37 mouse cellular contexts compared by ENCODE assay signal in genomic region chr5:31071821-31072220, GRCm38 (mm10). TPM values are rescaled to one million over a fixed set of nuclear protein-coding genes. Genes with fewer than 3 reads are reported as not detected.
"Had no signal": no experiment of that assay in that cellular context is flagged by ENCODE, and none has a peak within 500 bp of the region (broad histone marks: within the 10 kb centered on the region; RNA-seq: fewer than 3 reads in every experiment).

No protein-coding gene starts in this region.

- H3K27me3 ChIP-seq: limb, embryonic 12.5 days; limb, embryonic 13.5 days; limb, embryonic 15.5 days; liver, embryonic 12.5 days; liver, embryonic 13.5 days; liver, embryonic 15.5 days; lung, embryonic 15.5 days; megakaryocyte, embryonic 14.5 days; midbrain, embryonic 12.5 days; midbrain, embryonic 13.5 days; midbrain, embryonic 15.5 days had no signal

- H3K4me3 ChIP-seq: limb, embryonic 10.5 days; limb, embryonic 12.5 days; limb, embryonic 13.5 days; limb, embryonic 15.5 days; liver, embryonic 12.5 days; liver, embryonic 13.5 days; liver, embryonic 15.5 days; lung, embryonic 15.5 days; megakaryocyte, embryonic 14.5 days; midbrain, embryonic 10.5 days; midbrain, embryonic 12.5 days; midbrain, embryonic 13.5 days; midbrain, embryonic 15.5 days; myocyte had no signal

- H3K9me3 ChIP-seq: limb, embryonic 10.5 days; limb, embryonic 12.5 days; limb, embryonic 13.5 days; limb, embryonic 15.5 days; liver, embryonic 12.5 days; liver, embryonic 13.5 days; liver, embryonic 15.5 days; lung, embryonic 15.5 days; megakaryocyte, embryonic 14.5 days; midbrain, embryonic 10.5 days; midbrain, embryonic 12.5 days; midbrain, embryonic 13.5 days; midbrain, embryonic 15.5 days had no signal

- DNase-seq: left cerebral cortex, postnatal 4 days; liver; liver, embryonic 13.5 days; lung, adult 18-20 months; lung, adult 2 months; lung, embryonic 14.5 days; lung, postnatal 10 days; lung, postnatal 14 days; lung, postnatal 36 days; lung, postnatal 4 days; midbrain, embryonic 14.5 days had no signal

- ATAC-seq: liver, embryonic 12.5 days; liver, postnatal 0 days; lung, postnatal 0 days; midbrain, embryonic 13.5 days; midbrain, embryonic 15.5 days; midbrain, embryonic 16.5 days had no signal

- H3K27ac ChIP-seq: limb, embryonic 10.5 days; limb, embryonic 12.5 days; limb, embryonic 13.5 days; limb, embryonic 15.5 days; liver, embryonic 12.5 days; liver, embryonic 13.5 days; liver, embryonic 14.5 days; liver, embryonic 15.5 days; lung, embryonic 15.5 days; macrophage; midbrain, embryonic 10.5 days; midbrain, embryonic 12.5 days; midbrain, embryonic 13.5 days; midbrain, embryonic 15.5 days had no signal

- H3K4me1 ChIP-seq: limb, embryonic 10.5 days; limb, embryonic 12.5 days; limb, embryonic 13.5 days; limb, embryonic 15.5 days; liver, embryonic 12.5 days; liver, embryonic 13.5 days; liver, embryonic 15.5 days; lung, embryonic 15.5 days; megakaryocyte, embryonic 14.5 days; midbrain, embryonic 10.5 days; midbrain, embryonic 12.5 days; midbrain, embryonic 13.5 days; midbrain, embryonic 15.5 days had no signal

RNA-seq across cellular contexts. Expression of gene Dnajc5g, which starts 34.3 kb away (rescaled TPM):
- polyA plus RNA-seq: limb, embryonic 10.5 days; limb, embryonic 11.5 days; limb, embryonic 12.5 days; limb, embryonic 13.5 days; limb, embryonic 14.5 days; limb, embryonic 15.5 days; liver, adult 2 months; liver, embryonic 11.5 days; liver, embryonic 12.5 days; liver, embryonic 13.5 days; liver, embryonic 14.5 days; liver, embryonic 15.5 days; liver, embryonic 16.5 days; liver, postnatal 0 days; lung, adult 2 months; lung, embryonic 14.5 days; lung, embryonic 15.5 days; lung, embryonic 16.5 days; lung, postnatal 0 days; macrophage; midbrain, embryonic 10.5 days; midbrain, embryonic 11.5 days; midbrain, embryonic 12.5 days; midbrain, embryonic 13.5 days; midbrain, embryonic 14.5 days; midbrain, embryonic 15.5 days; midbrain, embryonic 16.5 days; midbrain, postnatal 0 days; myocyte had no signal

RNA-seq across cellular contexts. Expression of gene Slc30a3, which starts 36.2 kb away (rescaled TPM):
- polyA plus RNA-seq: limb, embryonic 11.5 days; lung, adult 2 months; lung, embryonic 14.5 days; lung, postnatal 0 days; macrophage had no signal
